Mouse (Mus musculus) heart, embryonic 11.5 days (tissue): ENCODE results near the gene Tctex1d2. TPM values are rescaled to one million over a fixed set of nuclear protein-coding genes. Genes with fewer than 3 reads are reported as not detected.
A peak's percentile ranks its signal among the peaks of the same experiment; 100 is the strongest.

Experiments used
- ATAC-seq: fragments of 200-750 bp; cut with Nextera tagmentation; replicated peaks from 2 replicates; pipeline ENCODE4 v1.8.0; 2017; ENCODE audit warnings: moderate library complexity; ENCODE audit not compliant: insufficient number of reproducible peaks, low FRiP score, low TSS enrichment
- H3K27ac ChIP-seq: fragments of 300-500 bp; sonication (generic); 2 replicates; pipeline ENCODE4 v1.5.1; 2014; ENCODE audit warnings: mild to moderate bottlenecking, low read depth, low read length
- H3K27me3 ChIP-seq: fragments of 300-500 bp; sonication (generic); 2 replicates; pipeline ENCODE4 v1.6.1; 2014; ENCODE audit warnings: mild to moderate bottlenecking, low read length, mixed read lengths; ENCODE audit not compliant: control insufficient read depth, insufficient read depth
- H3K36me3 ChIP-seq: fragments of 300-500 bp; sonication (generic); 2 replicates; pipeline ENCODE4 v1.6.1; 2014; ENCODE audit warnings: mild to moderate bottlenecking, low read length, moderate library complexity, mixed read lengths; ENCODE audit not compliant: control insufficient read depth, insufficient read depth
- H3K4me1 ChIP-seq: fragments of 300-500 bp; sonication (generic); 2 replicates; pipeline ENCODE4 v1.6.1; 2014; ENCODE audit warnings: low read length; ENCODE audit not compliant: control insufficient read depth, insufficient read depth
- H3K4me2 ChIP-seq: fragments of 300-500 bp; sonication (generic); 2 replicates; pipeline ENCODE4 v1.6.1; 2014; ENCODE audit warnings: mild to moderate bottlenecking, moderate library complexity
- H3K4me3 ChIP-seq: fragments of 300-500 bp; sonication (generic); 2 replicates; pipeline ENCODE4 v1.5.1; 2014; ENCODE audit warnings: low read depth, low read length
- H3K9ac ChIP-seq: fragments of 300-500 bp; sonication (generic); 2 replicates; pipeline ENCODE4 v1.6.1; 2014; ENCODE audit warnings: mild to moderate bottlenecking, low read depth, low read length, moderate library complexity
- H3K9me3 ChIP-seq: fragments of 300-500 bp; sonication (generic); replicated peaks from 2 replicates; pipeline ENCODE4 v1.6.1; 2016; ENCODE audit warnings: low read length; ENCODE audit not compliant: control insufficient read depth
- WGBS: fragments of 180-500 bp; shearing (Covaris S2); extraction: QIAGEN DNeasy Blood & Tissue Kit; methylation state at CpG from one replicate; pipeline ENCODE4 v1.1.7; 2014; ENCODE audit not compliant: insufficient replicate concordance; 5-methylcytosine and 5-hydroxymethylcytosine counted together
- polyA plus RNA-seq: library from polyadenylated mRNA; unstranded; fragments of >200 nt; fragmentation: Nextera tagmentation; extraction: Ambion mirVana; gene quantifications from 2 replicates; pipeline ENCODE4 v1.2.1, GENCODE M21; 2014

Tctex1d2 gene
- polyA plus RNA-seq, 1 experiment from 2014 or later, result 26.0 TPM

GRCm38 (mm10) chr16:32407730-32408129 lies 11.8 kb upstream of the Tctex1d2 start:
- no peak overlapping the region for H3K4me3 ChIP-seq
- H3K4me1 ChIP-seq, result no peaks in the 10 kb centered on the region
- H3K4me2 ChIP-seq, result no peak overlapping the region
- no peaks in the 10 kb centered on the region for H3K27me3 ChIP-seq
- no peak overlapping the region for H3K27ac ChIP-seq
- WGBS, result 70% methylated on average over 10 of the region's 10 CpGs
- H3K9me3 ChIP-seq, result no peaks in the 10 kb centered on the region
- no peaks in the 10 kb centered on the region for H3K36me3 ChIP-seq
- ATAC-seq, result no peak
- H3K9ac ChIP-seq, result no peak overlapping the region

- Histone ChIP-seq H3K4me2 (no peak overlapping the region), H3K27ac (no peak overlapping the region), H3K4me3 (no peak overlapping the region), H3K9me3 (no peaks in the 10 kb centered on the region), H3K36me3 (no peaks in the 10 kb centered on the region), H3K27me3 (no peaks in the 10 kb centered on the region), H3K9ac (no peak overlapping the region), H3K4me1 (0 out of 2 replicates have a peak, but pooled peaks cover 4% of the 10 kb centered on the region)
- ATAC-seq, result no peak
- 56% methylated on average over 1 of the region's 1 CpGs for WGBS
Measured at GRCm38 (mm10) chr16:32417457-32417856, 2.0 kb upstream of the Tctex1d2 start.

GRCm38 (mm10) chr16:32427506-32427905 lies 8.0 kb downstream of the Tctex1d2 start:
- Histone ChIP-seq H3K4me3 (no peak overlapping the region), H3K4me1 (peaks cover 5% of the 10 kb centered on the region; the same call in 1 of the 2 replicates), H3K4me2 (no peak overlapping the region), H3K9me3 (no peaks in the 10 kb centered on the region), H3K27ac (no peak overlapping the region), H3K9ac (no peak overlapping the region), H3K27me3 (no peaks in the 10 kb centered on the region), H3K36me3 (no peaks in the 10 kb centered on the region)
- 77% methylated on average over 3 of the region's 3 CpGs for WGBS
- ATAC-seq, result no peak

GRCm38 (mm10) chr16:32430474-32431046 lies 11.1 kb downstream of the Tctex1d2 start, which contains the start of gene Pcyt1a:
Pcyt1a (plus strand) TSS chr16:32430921.
- H3K9ac ChIP-seq, result peak within 1 kb of the TSS; percentile 86
- peak within 1 kb of the TSS; percentile 82 for H3K27ac ChIP-seq
- no peaks in the 10 kb centered on the region for H3K9me3 ChIP-seq
- WGBS, result under 1% methylated on average over 51 of the region's 54 CpGs
- H3K27me3 ChIP-seq, result no peaks in the 10 kb centered on the region
- peaks cover 8% of the 10 kb centered on the region; the same call in 1 of the 2 replicates for H3K4me1 ChIP-seq
- H3K36me3 ChIP-seq, result no peaks in the 10 kb centered on the region
- ATAC-seq, result peak; percentile 92
- peak within 1 kb of the TSS; percentile 93 for H3K4me3 ChIP-seq
- H3K4me2 ChIP-seq, result peak within 1 kb of the TSS; percentile 82

GRCm38 (mm10) chr16:32431047-32431591 lies 11.6 kb downstream of the Tctex1d2 start:
- H3K36me3 ChIP-seq, result no peaks in the 10 kb centered on the region
- H3K4me3 ChIP-seq, result peak overlapping the region; percentile 93
- peak overlapping the region; percentile 82 for H3K27ac ChIP-seq
- no peaks in the 10 kb centered on the region for H3K27me3 ChIP-seq
- H3K9me3 ChIP-seq, result no peaks in the 10 kb centered on the region
- H3K4me2 ChIP-seq, result peak overlapping the region; percentile 82
- WGBS, result 1% methylated on average over 28 of the region's 28 CpGs
- peaks cover 8% of the 10 kb centered on the region; the same call in 1 of the 2 replicates for H3K4me1 ChIP-seq
- peak overlapping the region; percentile 86 for H3K9ac ChIP-seq
- peak; percentile 50 for ATAC-seq

- H3K9ac ChIP-seq, result peak overlapping the region; percentile 86
- no peak for ATAC-seq
- peaks cover 8% of the 10 kb centered on the region for H3K4me1 ChIP-seq
- no peak overlapping the region for H3K27ac ChIP-seq
- H3K4me3 ChIP-seq, result peak overlapping the region; percentile 93
- no peaks in the 10 kb centered on the region for H3K27me3 ChIP-seq
- H3K9me3 ChIP-seq, result no peaks in the 10 kb centered on the region
- no peaks in the 10 kb centered on the region for H3K36me3 ChIP-seq
- 94% methylated on average over 1 of the region's 1 CpGs for WGBS
- H3K4me2 ChIP-seq, result peak overlapping the region; percentile 82
Measured at GRCm38 (mm10) chr16:32431926-32432325, 12.4 kb downstream of the Tctex1d2 start.

- H3K4me1 ChIP-seq, result peaks cover 13% of the 10 kb centered on the region
- ATAC-seq, result no peak
- no peak overlapping the region for H3K9ac ChIP-seq
- no peak overlapping the region for H3K4me3 ChIP-seq
- H3K9me3 ChIP-seq, result no peaks in the 10 kb centered on the region
- H3K36me3 ChIP-seq, result no peaks in the 10 kb centered on the region
- no peak overlapping the region for H3K4me2 ChIP-seq
- no peaks in the 10 kb centered on the region for H3K27me3 ChIP-seq
- WGBS, result 80% methylated on average over 2 of the region's 2 CpGs
- no peak overlapping the region for H3K27ac ChIP-seq
Measured at GRCm38 (mm10) chr16:32433138-32433537, 13.6 kb downstream of the Tctex1d2 start.

- Histone ChIP-seq H3K9me3 (no peaks in the 10 kb centered on the region), H3K4me1 (peaks cover 13% of the 10 kb centered on the region), H3K4me3 (no peak overlapping the region), H3K27me3 (no peaks in the 10 kb centered on the region), H3K9ac (no peak overlapping the region), H3K36me3 (no peaks in the 10 kb centered on the region), H3K27ac (no peak overlapping the region), H3K4me2 (peak overlapping the region; percentile 19)
- ATAC-seq, result no peak
- 43% methylated on average over 6 of the region's 6 CpGs for WGBS
Measured at GRCm38 (mm10) chr16:32434066-32434465, 14.6 kb downstream of the Tctex1d2 start.

- H3K36me3 ChIP-seq, result no peaks in the 10 kb centered on the region
- H3K27me3 ChIP-seq, result no peaks in the 10 kb centered on the region
- no peak overlapping the region for H3K4me3 ChIP-seq
- H3K9ac ChIP-seq, result no peak overlapping the region
- no peaks in the 10 kb centered on the region for H3K9me3 ChIP-seq
- no peak overlapping the region for H3K4me2 ChIP-seq
- H3K27ac ChIP-seq, result no peak overlapping the region
- peaks cover 13% of the 10 kb centered on the region for H3K4me1 ChIP-seq
- no peak for ATAC-seq
Measured at GRCm38 (mm10) chr16:32434691-32435090, 15.2 kb downstream of the Tctex1d2 start.
